Mouse (Mus musculus) yolk sac, embryonic 10.5 days (tissue): ENCODE measurements around the gene Zp1.

Experiments used
- DNase-seq: peaks from one replicate; pipeline ENCODE4 v3.0.0-alpha.2; 2017; ENCODE audit warnings: low spot score

The Zp1 gene

GRCm38 (mm10) chr19:10924220-10924619 is 3.8 kb upstream of the Zp1 start:
- DNase-seq: no peak

GRCm38 (mm10) chr19:10921058-10921457 is 626 bp upstream of the Zp1 start:
- no peak for DNase-seq

- DNase-seq: no peak
These were observed 2.0 kb downstream of the Zp1 start for GRCm38 (mm10) chr19:10918321-10918991.

- no peak for DNase-seq
These were observed 3.9 kb downstream of the Zp1 start for GRCm38 (mm10) chr19:10916506-10916905.

GRCm38 (mm10) chr19:10914870-10915269 is 5.6 kb downstream of the Zp1 start:
- DNase-seq: no peak

- DNase-seq: no peak
These were observed 6.1 kb downstream of the Zp1 start for GRCm38 (mm10) chr19:10914291-10914690.

GRCm38 (mm10) chr19:10909087-10909721 is 11.2 kb downstream of the Zp1 start:
- peak; percentile 53 for DNase-seq

GRCm38 (mm10) chr19:10907891-10908290 is 12.5 kb downstream of the Zp1 start:
- peak; percentile 43 for DNase-seq

- DNase-seq: no peak
These were observed 14.8 kb downstream of the Zp1 start for GRCm38 (mm10) chr19:10905728-10906000.

GRCm38 (mm10) chr19:10904927-10905727 is 15.3 kb downstream of the Zp1 start:
- peak; percentile 71 for DNase-seq

GRCm38 (mm10) chr19:10904512-10904911 is 15.9 kb downstream of the Zp1 start:
- peak; percentile 58 for DNase-seq

- DNase-seq: no peak
These were observed 19.4 kb downstream of the Zp1 start for GRCm38 (mm10) chr19:10901046-10901445.

- no peak for DNase-seq
These were observed 20.1 kb downstream of the Zp1 start for GRCm38 (mm10) chr19:10900315-10900714.

GRCm38 (mm10) chr19:10897491-10897890 is 22.9 kb downstream of the Zp1 start:
- DNase-seq: no peak

GRCm38 (mm10) chr19:10896849-10897248 is 23.6 kb downstream of the Zp1 start:
- DNase-seq: no peak

GRCm38 (mm10) chr19:10895708-10896107 is 24.7 kb downstream of the Zp1 start:
- no peak for DNase-seq

- DNase-seq: peak; percentile 97
These were observed 25.4 kb downstream of the Zp1 start, which contains the start of gene Prpf19 for GRCm38 (mm10) chr19:10895016-10895528. Prpf19 (plus strand) TSS chr19:10895231.

- no peak for DNase-seq
These were observed 28.2 kb downstream of the Zp1 start for GRCm38 (mm10) chr19:10892201-10892600.

- DNase-seq: peak; percentile 96
These were observed 38.8 kb downstream of the Zp1 start, which contains the start of gene Tmem109 for GRCm38 (mm10) chr19:10881426-10882154. Tmem109 (minus strand) TSS chr19:10882001.

GRCm38 (mm10) chr19:10880975-10881425 is 39.4 kb downstream of the Zp1 start:
- no peak for DNase-seq

GRCm38 (mm10) chr19:10880085-10880974 is 40.1 kb downstream of the Zp1 start:
- peak; percentile 46 for DNase-seq
